15 mouse cellular contexts compared by ENCODE assay signal in the genomic region with DNA sequence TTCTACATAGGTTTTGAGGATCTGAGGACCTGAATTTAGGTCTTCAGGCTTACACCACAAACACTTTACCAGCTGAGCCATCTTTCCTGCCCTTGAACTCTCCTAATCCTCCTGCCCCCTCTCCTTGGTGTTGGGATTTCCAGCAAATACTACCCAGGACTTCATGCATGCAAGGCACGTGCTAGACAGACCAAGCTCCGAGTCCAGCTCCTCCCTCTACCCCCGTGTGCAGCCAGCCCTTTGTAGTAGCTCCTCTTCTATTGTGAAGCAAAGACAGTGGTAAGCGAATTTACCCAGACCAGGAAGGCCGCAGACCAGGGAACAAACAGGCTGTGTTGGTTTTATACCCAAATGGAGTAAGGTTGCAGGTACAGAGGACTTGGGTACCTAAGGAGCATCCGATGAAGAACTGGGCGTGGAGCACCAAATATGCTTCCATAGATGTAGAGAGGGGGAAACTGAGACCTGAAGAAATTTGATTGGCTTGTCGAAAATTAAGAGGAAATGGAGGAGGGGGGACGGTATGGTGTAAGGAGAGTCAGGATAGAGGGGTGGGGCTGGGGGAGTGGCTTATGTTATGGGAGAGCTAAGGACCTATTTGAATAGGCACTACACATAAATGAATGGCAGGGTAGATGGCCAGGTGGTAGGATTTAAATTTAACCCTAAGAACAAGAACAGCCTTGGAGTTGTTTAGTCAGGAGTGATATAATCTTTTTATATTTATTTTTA.
"Had no signal": no experiment of that assay in that cellular context is flagged by ENCODE, and none has a peak within 500 bp of the region (broad histone marks: within the 10 kb centered on the region; RNA-seq: fewer than 3 reads in every experiment).

No protein-coding gene starts in this region.

- H3K9ac ChIP-seq: limb, embryonic 12.5 days; liver, embryonic 13.5 days; liver, postnatal 0 days; lung, embryonic 15.5 days; neural tube, embryonic 13.5 days; stomach, embryonic 15.5 days had no signal

- H3K4me2 ChIP-seq: limb, embryonic 12.5 days; liver, embryonic 13.5 days; lung, embryonic 15.5 days; neural tube, embryonic 13.5 days; stomach, embryonic 15.5 days had no signal

- H3K4me1 ChIP-seq: limb, embryonic 12.5 days had no signal

- H3K4me3 ChIP-seq: layer of hippocampus, adult 2 months; limb, embryonic 12.5 days; liver, embryonic 13.5 days; lung, embryonic 15.5 days; neural tube, embryonic 13.5 days; stomach, embryonic 15.5 days had no signal

- DNase-seq: kidney, adult 9 months; kidney, postnatal 4 days; liver; liver, embryonic 13.5 days; liver, postnatal 0 days; lung, postnatal 14 days; right cerebral cortex, postnatal 14 days; thymus, postnatal 4 days had no signal

- H3K27ac ChIP-seq: kidney, postnatal 0 days; layer of hippocampus, adult 2 months; limb, embryonic 12.5 days; liver, embryonic 13.5 days; lung, embryonic 15.5 days; neural tube, embryonic 13.5 days; stomach, embryonic 15.5 days had no signal

- ATAC-seq: intestine, postnatal 0 days; liver, postnatal 0 days had no signal

- H3K9me3 ChIP-seq: limb, embryonic 12.5 days; liver, embryonic 13.5 days; lung, embryonic 15.5 days; neural tube, embryonic 13.5 days; stomach, embryonic 15.5 days had no signal

- H3K36me3 ChIP-seq: lung, embryonic 15.5 days; neural tube, embryonic 13.5 days had no signal

- H3K27me3 ChIP-seq: limb, embryonic 12.5 days; liver, embryonic 13.5 days; lung, embryonic 15.5 days; neural tube, embryonic 13.5 days; stomach, embryonic 15.5 days had no signal
